Mouse (Mus musculus): ENCODE data around the gene Dnm2.

DNA sequence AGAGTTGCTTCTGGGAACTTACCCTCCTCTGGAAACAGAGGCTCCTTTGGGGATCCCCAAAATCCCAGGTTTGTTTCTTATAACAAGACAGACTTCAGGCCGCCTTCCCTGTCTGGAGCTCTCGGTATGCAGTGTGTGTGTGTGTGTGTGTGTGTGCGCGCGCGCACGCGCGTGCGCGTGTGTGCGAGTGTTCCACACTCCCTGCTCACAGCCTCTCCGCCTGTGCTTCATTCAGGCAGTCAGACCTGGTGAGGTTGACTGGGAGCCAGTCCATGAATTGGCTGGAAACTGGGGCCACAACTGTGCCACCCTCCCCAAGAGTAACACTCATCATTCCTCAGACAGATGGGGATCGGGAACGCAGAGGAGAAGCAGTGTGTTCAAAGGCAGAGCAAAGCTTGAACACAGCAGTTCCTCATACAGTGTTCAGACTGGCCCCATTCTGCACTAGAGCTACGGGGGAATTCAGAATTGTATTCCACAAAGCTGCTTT is 72.4 kb downstream of the Dnm2 start:
- TF ChIP-seq CTCF (conservative IDR thresholded peaks at IDR 0.05; ENCODE audit: low read length): no peak
- no peak for TF ChIP-seq POU5F1 (IDR thresholded peaks at IDR 0.05; ENCODE audit: borderline replicate concordance, low read length)

All from E14TG2a.4 (cell line).